Mouse (Mus musculus): ENCODE measurements at regions not wholly inside any gene's neighbourhood (a gene's known extent, or its start where the extent isn't known, plus 50 kb on each side); places are given as distances from the start of the nearest gene placed in this dataset.

DNA sequence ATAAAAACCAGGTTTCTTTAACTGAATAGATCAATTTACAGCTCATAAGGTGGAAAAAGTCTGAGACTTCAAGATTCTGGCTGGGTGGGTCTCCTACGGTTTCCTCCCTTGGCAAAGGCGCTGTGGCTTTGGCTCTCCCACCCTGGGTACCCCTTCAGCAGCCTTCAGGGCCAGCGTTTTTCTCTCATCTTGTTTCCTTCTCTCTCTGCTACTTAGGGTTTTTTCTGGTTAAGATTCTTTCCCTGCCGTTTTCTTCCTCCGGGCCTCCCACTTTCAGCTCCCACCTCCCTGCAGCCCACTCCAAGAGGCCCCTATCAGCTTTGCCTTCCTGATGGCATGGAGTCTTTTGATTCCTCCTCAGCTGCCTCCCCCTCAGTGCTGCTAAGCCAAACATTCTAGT is 463.0 kb downstream of the Ccdc171 start:
- 65% methylated on average over 5 of the region's 5 CpGs for WGBS
- no peaks in the 10 kb centered on the region for H3K9me3 ChIP-seq
- no peak for ATAC-seq

DNA sequence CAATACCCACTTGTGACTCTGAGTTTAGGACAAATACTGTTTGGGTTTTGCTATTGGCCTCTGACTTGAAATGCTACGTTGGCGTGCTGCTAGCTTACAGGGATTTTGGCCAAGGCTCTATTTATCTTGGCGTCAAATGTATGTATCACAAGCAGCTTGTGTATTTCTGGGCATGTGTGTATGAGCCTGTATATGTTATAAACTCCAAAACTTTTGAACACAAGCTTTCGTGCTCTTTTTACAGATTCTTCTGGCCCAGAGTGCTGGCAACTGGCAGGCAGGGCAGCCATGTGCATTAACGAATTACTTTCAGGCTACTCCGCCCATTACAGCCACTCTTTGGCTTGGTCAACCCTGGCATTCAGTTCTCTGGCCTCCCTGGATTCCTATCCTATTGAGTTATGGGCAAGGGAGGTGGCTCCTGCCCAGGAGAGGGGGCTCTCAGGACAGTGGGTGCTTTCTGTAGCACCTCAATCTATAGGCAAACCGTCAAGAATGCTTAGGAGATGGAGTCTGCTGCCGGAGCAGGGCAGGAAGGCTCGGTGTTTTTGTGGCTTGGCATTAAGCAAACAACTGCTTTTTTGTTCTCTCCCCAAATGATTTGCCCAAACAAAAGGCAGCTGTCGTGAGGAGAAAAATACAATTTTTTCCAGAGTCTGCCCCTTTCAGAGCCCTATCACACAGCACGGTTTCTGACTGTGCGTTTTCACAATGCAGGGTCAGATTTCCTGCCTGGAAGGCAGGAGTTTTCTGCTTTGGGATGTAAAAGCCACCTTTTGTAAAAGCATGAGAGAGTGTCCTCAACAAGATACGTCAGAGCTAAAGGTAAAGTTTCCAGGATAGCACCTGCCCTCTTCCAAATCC is 465.0 kb downstream of the Ccdc171 start:
- H3K4me2 ChIP-seq (replicated peaks), result no peak overlapping the region
- H3K4me1 ChIP-seq (replicated peaks), result peaks cover 10% of the 10 kb centered on the region; the same call in 1 of the 2 replicates
- no peaks in the 10 kb centered on the region for H3K9me3 ChIP-seq
- no peak for ATAC-seq
- H3K36me3 ChIP-seq, result no peaks in the 10 kb centered on the region
- no peak overlapping the region for H3K27ac ChIP-seq
- WGBS, result 49% methylated on average over 13 of the region's 13 CpGs
- no peak overlapping the region for H3K9ac ChIP-seq (replicated peaks)
- H3K27me3 ChIP-seq, result no peaks in the 10 kb centered on the region
- H3K4me3 ChIP-seq (replicated peaks), result no peak overlapping the region

More for the DNA sequence above, 463.0 kb downstream of the Ccdc171 start:
- no peaks in the 10 kb centered on the region for H3K36me3 ChIP-seq
- no peak overlapping the region for H3K9ac ChIP-seq (replicated peaks)
- H3K4me2 ChIP-seq (replicated peaks), result no peak overlapping the region
- H3K4me3 ChIP-seq (replicated peaks), result no peak overlapping the region
- H3K27me3 ChIP-seq, result no peaks in the 10 kb centered on the region
- H3K27ac ChIP-seq, result no peak overlapping the region
- peaks cover 10% of the 10 kb centered on the region; the same call in 1 of the 2 replicates for H3K4me1 ChIP-seq (replicated peaks)

DNA sequence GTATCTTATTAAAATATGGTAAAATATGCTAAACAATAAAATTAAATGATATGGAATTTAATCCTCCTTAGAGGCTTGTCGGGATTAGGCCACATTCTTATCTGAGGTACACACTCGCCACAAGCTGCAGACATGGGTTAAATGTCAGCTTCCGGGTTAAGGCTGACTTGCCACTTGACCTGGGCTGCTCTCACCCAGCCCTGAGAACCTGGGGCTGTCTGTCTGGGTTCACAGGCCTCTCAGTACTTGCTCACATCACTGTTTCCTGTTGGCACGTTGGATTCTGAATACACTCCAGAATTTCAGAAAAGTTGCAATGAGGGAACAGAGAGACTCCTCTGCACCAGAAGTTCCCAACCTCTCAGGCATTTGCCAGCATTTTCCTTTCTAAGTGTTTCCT is 465.9 kb downstream of the Ccdc171 start:
- H3K4me1 ChIP-seq (replicated peaks), result peaks cover 10% of the 10 kb centered on the region; the same call in 1 of the 2 replicates
- H3K9ac ChIP-seq (replicated peaks), result no peak overlapping the region
- no peak overlapping the region for H3K4me2 ChIP-seq (replicated peaks)
- no peak for ATAC-seq
- H3K27ac ChIP-seq, result no peak overlapping the region
- H3K4me3 ChIP-seq (replicated peaks), result no peak overlapping the region
- 30% methylated on average over 4 of the region's 4 CpGs for WGBS
- no peaks in the 10 kb centered on the region for H3K9me3 ChIP-seq
- no peaks in the 10 kb centered on the region for H3K27me3 ChIP-seq
- no peaks in the 10 kb centered on the region for H3K36me3 ChIP-seq

DNA sequence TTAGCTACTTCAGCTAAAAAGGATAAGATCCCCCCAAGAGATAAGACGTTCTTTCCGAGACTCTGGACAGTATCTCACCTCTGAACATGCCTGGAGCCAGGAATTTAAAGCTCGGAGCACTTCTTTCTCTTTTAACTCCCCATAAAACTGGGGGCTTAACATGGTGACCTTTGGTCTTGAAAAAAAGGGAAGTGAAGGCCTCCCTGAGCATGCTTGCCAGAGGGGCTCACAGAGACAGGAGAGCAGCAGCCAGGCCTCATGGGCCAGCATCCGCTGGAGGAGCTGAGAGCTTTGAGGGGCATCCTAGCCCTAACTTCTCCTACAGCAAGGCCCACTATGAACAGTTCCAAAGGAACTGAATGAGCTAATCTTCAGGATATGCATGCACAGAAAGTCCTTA is 471.7 kb downstream of the Ccdc171 start:
- Histone ChIP-seq H3K4me1 (replicated peaks) (no peaks in the 10 kb centered on the region; the same call in 1 of the 2 replicates), H3K27ac (no peak overlapping the region), H3K9me3 (no peaks in the 10 kb centered on the region), H3K4me2 (replicated peaks) (no peak overlapping the region), H3K27me3 (no peaks in the 10 kb centered on the region), H3K9ac (replicated peaks) (no peak overlapping the region), H3K4me3 (replicated peaks) (no peak overlapping the region), H3K36me3 (no peaks in the 10 kb centered on the region)
- no peak for ATAC-seq
- WGBS, result 70% methylated on average over 4 of the region's 4 CpGs

DNA sequence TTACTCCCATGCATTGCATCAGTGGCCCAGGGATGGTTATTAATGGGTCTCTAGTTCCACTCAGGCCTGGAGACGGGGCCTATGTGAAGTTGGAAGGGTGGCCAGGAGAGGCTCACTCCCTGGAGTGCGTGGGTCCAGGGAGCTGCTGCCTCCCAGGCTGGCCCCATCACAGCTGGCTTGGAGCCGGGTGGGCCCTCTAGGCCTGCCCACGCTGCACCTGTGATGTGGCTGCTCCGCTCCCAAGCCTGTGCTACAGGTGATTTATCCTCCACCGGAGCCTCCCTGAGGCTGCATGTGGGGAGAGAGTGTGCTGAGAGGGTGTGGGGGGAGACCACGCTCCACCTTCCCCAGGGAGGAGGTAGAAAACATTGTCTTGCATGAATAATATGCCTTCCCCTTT is 476.3 kb downstream of the Ccdc171 start:
- WGBS, result 76% methylated on average over 7 of the region's 7 CpGs
- peak; percentile 49; the same call in 1 of the 2 replicates for ATAC-seq

DNA sequence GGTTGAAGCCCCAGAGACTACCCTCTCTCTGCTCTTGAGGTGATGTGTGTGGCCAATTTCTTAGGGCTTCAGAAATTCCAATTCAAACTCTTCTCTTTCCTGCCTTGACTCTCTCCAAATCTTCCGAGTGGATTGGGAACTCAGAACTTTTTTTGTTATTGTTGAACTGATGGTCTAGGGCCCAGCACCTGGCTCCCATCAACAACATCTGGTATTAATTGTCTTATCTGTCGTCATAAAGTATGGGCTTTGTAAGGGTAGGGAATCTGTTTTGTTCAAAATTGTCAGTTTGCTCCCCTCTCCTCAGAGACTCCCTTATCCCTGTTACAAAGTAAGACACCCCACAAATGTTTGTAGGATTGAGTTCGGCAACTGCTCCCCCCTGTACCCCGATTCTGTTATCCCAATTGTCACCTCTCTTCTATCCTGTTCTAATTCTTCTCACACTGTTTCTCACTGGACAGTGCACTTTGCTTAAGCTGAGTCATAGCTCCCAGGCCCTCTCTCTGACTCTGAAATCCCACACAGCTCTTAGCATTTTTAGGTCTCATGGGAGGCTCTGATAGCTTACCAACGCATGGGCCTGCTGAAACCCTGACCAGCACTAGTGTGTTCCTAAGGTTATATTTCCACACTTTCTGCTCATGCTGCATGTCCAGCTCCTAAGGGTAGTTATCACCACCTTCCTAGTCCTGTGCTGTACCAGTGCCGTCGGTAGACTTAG is 478.9 kb downstream of the Ccdc171 start:
- Histone ChIP-seq H3K9ac (replicated peaks) (no peak overlapping the region), H3K4me3 (replicated peaks) (no peak overlapping the region), H3K9me3 (no peaks in the 10 kb centered on the region), H3K27me3 (no peaks in the 10 kb centered on the region), H3K4me1 (replicated peaks) (peaks cover 4% of the 10 kb centered on the region; the same call in 1 of the 2 replicates), H3K4me2 (replicated peaks) (no peak overlapping the region), H3K27ac (no peak overlapping the region), H3K36me3 (no peaks in the 10 kb centered on the region)
- WGBS, result 87% methylated on average over 7 of the region's 7 CpGs
- ATAC-seq, result no peak

More for the DNA sequence above, 476.3 kb downstream of the Ccdc171 start:
- no peak overlapping the region for H3K9ac ChIP-seq (replicated peaks)
- H3K4me1 ChIP-seq (replicated peaks), result peaks cover 4% of the 10 kb centered on the region; the same call in 1 of the 2 replicates
- no peaks in the 10 kb centered on the region for H3K27me3 ChIP-seq
- H3K9me3 ChIP-seq, result no peaks in the 10 kb centered on the region
- H3K4me3 ChIP-seq (replicated peaks), result no peak overlapping the region
- no peak overlapping the region for H3K4me2 ChIP-seq (replicated peaks)
- H3K36me3 ChIP-seq, result no peaks in the 10 kb centered on the region
- no peak overlapping the region for H3K27ac ChIP-seq

DNA sequence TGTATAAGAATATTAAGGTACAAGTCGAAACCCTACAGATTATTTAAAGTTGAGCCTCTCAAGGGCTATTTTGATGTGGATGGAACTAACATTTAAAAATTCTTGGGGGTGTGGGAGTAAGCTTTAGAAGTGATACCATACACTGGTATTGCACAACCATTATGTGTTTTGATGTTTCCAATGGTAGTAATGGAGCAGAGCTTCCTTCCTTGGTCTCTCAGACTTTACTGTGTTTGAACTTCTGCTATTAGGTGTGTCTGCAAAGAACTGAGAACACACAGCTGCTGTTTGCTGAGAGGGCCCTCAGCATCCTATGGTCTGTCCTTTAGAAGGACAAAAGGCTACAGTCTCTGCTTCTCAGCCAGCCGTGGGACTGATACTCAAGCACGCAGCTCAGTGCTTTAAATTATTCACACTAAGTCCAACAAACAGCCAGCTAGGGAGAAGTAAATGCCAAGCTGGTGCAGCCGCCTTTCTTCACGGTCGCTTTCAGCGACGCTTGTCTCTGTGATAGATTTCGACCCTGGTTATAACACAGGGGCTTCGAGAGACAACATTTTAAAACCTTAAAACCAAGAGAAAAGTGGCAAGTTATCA is 479.5 kb downstream of the Ccdc171 start:
- no peak for ATAC-seq

DNA sequence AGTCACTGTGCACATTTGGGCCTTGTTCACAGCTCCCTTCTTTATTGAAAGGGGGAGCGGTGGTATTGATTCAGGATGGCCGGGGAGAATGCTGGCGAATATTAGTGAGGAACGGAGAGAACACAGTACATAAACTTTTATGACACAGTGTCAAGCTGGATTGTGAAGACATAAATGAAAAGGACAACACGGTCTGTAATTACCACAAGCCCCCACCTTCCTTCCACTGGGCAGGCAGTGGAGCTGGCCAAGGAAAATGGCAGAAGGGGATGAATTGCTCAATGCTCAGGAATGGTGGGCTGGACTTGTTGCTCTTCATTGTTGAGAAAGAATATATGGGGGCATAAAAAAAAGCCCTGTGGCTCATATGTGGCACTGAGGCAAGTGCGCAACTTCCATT is 486.6 kb downstream of the Ccdc171 start:
- WGBS, result 95% methylated on average over 6 of the region's 6 CpGs
- Histone ChIP-seq H3K27me3 (0 out of 2 replicates have a peak, but pooled peaks cover 2% of the 10 kb centered on the region), H3K4me2 (replicated peaks) (no peak overlapping the region), H3K9ac (replicated peaks) (no peak overlapping the region), H3K36me3 (no peaks in the 10 kb centered on the region), H3K9me3 (no peaks in the 10 kb centered on the region), H3K4me3 (replicated peaks) (no peak overlapping the region), H3K4me1 (replicated peaks) (no peaks in the 10 kb centered on the region), H3K27ac (no peak overlapping the region)
- ATAC-seq, result no peak

More for the DNA sequence above, 479.5 kb downstream of the Ccdc171 start:
- Histone ChIP-seq H3K27ac (no peak overlapping the region), H3K4me2 (replicated peaks) (no peak overlapping the region), H3K27me3 (no peaks in the 10 kb centered on the region), H3K4me1 (replicated peaks) (peaks cover 4% of the 10 kb centered on the region; the same call in 1 of the 2 replicates), H3K9me3 (no peaks in the 10 kb centered on the region), H3K4me3 (replicated peaks) (no peak overlapping the region), H3K9ac (replicated peaks) (no peak overlapping the region), H3K36me3 (no peaks in the 10 kb centered on the region)
- 56% methylated on average over 10 of the region's 10 CpGs for WGBS

DNA sequence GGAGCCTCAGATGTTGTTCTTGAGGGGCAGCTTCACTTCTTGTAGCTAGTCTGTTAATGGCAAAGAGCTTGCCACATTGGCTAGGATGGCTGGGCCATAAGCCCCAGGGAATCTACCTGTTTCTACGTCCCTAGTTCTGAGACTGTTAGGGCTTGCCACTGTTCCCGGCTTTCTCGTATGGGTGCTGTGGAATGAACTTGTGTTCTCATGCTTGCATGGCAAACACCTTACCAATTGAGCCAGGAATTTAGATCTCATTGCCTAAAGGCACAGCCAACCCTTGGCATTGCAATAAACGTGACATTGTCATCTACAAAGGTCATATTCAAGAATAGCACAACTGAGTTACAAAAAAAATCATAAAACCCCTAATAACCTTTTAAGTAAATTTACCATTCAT is 489.8 kb downstream of the Ccdc171 start:
- no peak for ATAC-seq
- 90% methylated on average over 4 of the region's 4 CpGs for WGBS
- Histone ChIP-seq H3K9me3 (no peaks in the 10 kb centered on the region), H3K4me2 (replicated peaks) (no peak overlapping the region), H3K9ac (replicated peaks) (no peak overlapping the region), H3K4me3 (replicated peaks) (no peak overlapping the region), H3K36me3 (no peaks in the 10 kb centered on the region), H3K27me3 (0 out of 2 replicates have a peak, but pooled peaks cover 6% of the 10 kb centered on the region), H3K4me1 (replicated peaks) (no peaks in the 10 kb centered on the region), H3K27ac (no peak overlapping the region)

DNA sequence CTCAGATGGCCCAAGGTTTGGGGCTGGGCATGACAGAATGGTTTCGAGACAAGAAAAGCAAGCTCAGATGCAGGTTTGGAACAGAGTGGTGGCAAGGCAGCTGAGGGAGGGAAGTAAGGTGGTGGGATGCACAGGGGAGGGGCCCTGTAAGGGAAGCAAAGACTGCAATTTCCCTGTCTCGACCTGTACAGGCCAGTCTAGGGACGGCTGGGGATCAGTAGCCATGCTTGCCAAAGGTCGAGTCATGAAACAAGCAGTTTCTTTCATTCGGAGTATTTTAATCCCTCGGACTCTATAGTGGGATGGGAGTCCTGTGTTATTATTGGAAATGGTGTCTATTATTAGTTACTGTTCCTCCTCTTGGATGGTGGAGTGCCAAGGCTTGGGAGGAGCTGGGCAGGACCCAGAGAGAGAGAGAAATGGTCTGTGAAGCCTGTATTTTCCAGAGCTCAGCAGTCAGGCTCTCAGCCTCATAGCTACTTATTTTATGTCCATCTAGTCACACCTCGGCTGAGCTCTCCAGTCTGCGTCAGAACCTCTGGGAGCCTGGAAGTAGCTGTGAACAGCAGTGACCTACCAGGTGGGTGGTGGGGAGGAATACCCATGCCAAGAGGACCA is 490.3 kb downstream of the Ccdc171 start:
- H3K4me2 ChIP-seq (replicated peaks), result no peak overlapping the region
- H3K36me3 ChIP-seq, result no peaks in the 10 kb centered on the region
- 0 out of 2 replicates have a peak, but pooled peaks cover 6% of the 10 kb centered on the region for H3K27me3 ChIP-seq
- H3K9ac ChIP-seq (replicated peaks), result no peak overlapping the region
- H3K9me3 ChIP-seq, result no peaks in the 10 kb centered on the region
- no peak overlapping the region for H3K4me3 ChIP-seq (replicated peaks)
- WGBS, result 76% methylated on average over 8 of the region's 8 CpGs
- ATAC-seq, result no peak
- no peak overlapping the region for H3K27ac ChIP-seq
- H3K4me1 ChIP-seq (replicated peaks), result no peaks in the 10 kb centered on the region

DNA sequence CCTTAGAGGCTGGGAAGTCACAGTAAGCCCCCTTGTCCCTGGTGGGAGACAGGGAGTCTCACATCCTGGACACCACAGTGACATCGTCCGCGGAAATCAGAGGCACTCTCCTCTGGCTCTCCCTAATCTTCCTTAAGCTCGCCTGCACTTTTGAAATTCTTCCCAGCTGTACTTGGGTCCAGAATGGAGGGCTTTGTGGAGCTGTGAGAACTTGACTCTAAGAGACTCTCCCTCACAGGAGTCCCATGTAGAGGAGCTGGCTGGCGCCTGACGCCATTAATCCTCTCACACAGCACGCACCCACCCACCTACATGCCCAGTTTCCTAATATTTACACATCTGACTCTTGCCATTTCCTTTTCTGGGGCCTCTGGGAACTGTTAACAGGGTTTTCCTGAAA is 492.8 kb downstream of the Ccdc171 start:
- Histone ChIP-seq H3K27ac (no peak overlapping the region), H3K9ac (replicated peaks) (no peak overlapping the region), H3K27me3 (0 out of 2 replicates have a peak, but pooled peaks cover 6% of the 10 kb centered on the region), H3K4me1 (replicated peaks) (no peaks in the 10 kb centered on the region), H3K36me3 (no peaks in the 10 kb centered on the region), H3K9me3 (no peaks in the 10 kb centered on the region), H3K4me2 (replicated peaks) (no peak overlapping the region), H3K4me3 (replicated peaks) (no peak overlapping the region)
- no peak for ATAC-seq
- 53% methylated on average over 7 of the region's 7 CpGs for WGBS

All from midbrain, embryonic 13.5 days (tissue).